Mouse (Mus musculus): ENCODE measurements at regions not wholly inside any gene's neighbourhood (a gene's known extent, or its start where the extent isn't known, plus 50 kb on each side); places are given as distances from the start of the nearest gene placed in this dataset.
"Not testable (repeated sequence)": the region's sequence is repeated elsewhere in the genome, so short reads cannot be mapped to it uniquely, and the experiment has no call there.

DNA sequence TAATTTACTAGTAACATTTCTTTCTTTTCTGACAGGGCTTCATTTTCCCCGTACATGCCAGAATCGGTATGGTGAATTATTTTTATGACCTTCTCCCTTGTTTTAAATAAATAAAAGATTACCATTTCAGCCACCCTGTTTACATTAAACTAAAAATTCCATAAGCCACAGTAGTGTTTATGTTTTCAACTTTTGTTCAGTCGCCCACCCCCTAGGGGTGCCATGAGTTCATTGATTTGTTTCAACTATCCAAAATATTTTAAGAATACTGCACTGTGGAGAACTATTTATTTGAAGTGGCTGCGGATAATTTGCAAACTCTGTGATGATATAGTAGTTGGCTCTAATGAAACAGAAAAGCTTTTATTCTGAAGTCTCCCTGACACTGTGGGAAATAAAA lies 132.9 kb downstream of the Tfec start:
- intact Hi-C loops (cut with DNase I), result no loop called here
- DNase-seq (ENCODE audit: low spot score in 2 of 2), result no peak

- intact Hi-C loops (cut with DNase I), result no loop called here
- DNase-seq (ENCODE audit: low spot score in 2 of 2), result no peak
Measured at GRCm38 (mm10) chr6:16764707-16765106, 133.5 kb downstream of the Tfec start.

DNA sequence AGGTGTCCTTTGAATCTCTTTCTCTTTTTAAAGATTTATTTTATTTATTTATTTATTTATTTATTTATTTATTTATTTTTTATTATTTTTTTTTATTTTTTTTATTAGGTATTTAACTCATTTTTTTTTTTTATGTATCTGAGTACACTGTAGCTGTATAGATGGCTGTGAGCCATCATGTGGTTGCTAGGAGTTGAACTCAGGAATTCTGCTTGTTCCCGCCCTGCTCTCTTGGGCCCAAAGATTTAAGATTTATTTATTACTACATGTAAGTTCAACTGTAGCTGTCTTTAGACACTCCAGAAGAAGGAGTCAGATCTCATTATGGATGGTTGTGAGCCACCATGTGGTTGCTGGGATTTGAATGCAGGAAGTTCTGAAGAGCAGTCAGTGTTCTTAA lies 143.2 kb downstream of the Tfec start:
- DNase-seq (ENCODE audit: low spot score in 2 of 2); intact Hi-C loops (cut with DNase I): not testable (repeated sequence)

DNA sequence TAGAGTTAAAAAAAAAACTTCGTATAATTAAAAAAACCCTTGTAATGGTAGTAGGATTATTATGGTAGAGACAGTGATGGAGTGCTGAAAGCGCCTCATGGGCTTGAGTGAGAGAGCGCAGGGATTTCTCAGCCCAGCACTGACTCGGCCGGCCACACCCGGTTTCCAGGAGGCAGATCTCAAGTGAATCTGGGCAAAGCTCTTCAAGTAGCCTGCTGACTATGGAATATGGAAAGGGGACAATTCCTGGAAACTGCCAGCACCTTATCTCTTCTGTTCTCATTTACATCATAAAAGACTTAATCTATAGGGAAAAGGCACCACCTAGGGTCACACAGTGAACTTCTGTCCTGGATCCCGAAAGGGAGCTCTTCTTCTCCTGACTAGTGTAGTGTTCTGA lies 165.1 kb downstream of the Tfec start:
- no peak for DNase-seq (ENCODE audit: low spot score in 2 of 2)
- intact Hi-C loops (cut with DNase I), result no loop called here

GRCm38 (mm10) chr6:16732095-16732494 lies 166.1 kb downstream of the Tfec start:
- DNase-seq (ENCODE audit: low spot score in 2 of 2), result no peak
- intact Hi-C loops (cut with DNase I), result no loop called here

DNA sequence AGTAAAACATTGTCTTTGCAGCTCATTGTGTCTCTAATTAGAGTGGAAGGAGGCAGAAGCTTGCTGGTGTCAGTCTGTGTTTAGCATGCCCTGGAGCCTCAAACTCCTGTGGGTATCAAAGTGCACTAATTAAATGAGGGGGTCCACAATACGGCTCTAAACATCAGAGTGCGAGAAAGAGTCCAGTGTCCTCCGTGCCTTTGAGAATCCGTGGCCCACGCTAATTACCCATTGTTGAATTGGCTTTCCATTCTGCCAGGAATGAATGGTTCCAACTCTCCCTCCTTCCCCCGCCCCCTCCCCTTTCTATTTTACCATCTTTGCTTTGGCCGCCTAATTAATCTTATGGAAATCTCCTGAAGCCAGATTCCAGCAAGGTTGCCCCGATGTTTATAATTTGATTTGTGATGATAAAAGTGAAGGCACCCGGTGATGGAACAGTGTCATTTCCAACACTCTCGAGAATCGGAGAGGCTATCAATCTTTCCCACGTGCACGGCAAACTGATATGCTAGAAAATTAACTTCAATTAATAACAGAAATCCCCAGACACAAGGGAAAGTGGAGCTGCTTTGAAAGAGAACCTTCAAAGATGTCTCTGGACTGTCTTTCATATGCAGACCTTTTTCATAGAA lies 170.9 kb downstream of the Tfec start:
- intact Hi-C loops (cut with DNase I), result no loop called here
- no peak for DNase-seq (ENCODE audit: low spot score in 2 of 2)

- intact Hi-C loops (cut with DNase I), result no loop called here
- no peak for DNase-seq (ENCODE audit: low spot score in 2 of 2)
Measured at GRCm38 (mm10) chr6:16725256-16725655, 173.0 kb downstream of the Tfec start.

GRCm38 (mm10) chr6:16704496-16704895 lies 193.7 kb downstream of the Tfec start:
- DNase-seq (ENCODE audit: low spot score in 2 of 2), result no peak
- intact Hi-C loops (cut with DNase I), result no loop called here

GRCm38 (mm10) chr6:16703412-16703746 lies 194.9 kb downstream of the Tfec start:
- no peak for DNase-seq (ENCODE audit: low spot score in 2 of 2)
- intact Hi-C loops (cut with DNase I), result no loop called here

DNA sequence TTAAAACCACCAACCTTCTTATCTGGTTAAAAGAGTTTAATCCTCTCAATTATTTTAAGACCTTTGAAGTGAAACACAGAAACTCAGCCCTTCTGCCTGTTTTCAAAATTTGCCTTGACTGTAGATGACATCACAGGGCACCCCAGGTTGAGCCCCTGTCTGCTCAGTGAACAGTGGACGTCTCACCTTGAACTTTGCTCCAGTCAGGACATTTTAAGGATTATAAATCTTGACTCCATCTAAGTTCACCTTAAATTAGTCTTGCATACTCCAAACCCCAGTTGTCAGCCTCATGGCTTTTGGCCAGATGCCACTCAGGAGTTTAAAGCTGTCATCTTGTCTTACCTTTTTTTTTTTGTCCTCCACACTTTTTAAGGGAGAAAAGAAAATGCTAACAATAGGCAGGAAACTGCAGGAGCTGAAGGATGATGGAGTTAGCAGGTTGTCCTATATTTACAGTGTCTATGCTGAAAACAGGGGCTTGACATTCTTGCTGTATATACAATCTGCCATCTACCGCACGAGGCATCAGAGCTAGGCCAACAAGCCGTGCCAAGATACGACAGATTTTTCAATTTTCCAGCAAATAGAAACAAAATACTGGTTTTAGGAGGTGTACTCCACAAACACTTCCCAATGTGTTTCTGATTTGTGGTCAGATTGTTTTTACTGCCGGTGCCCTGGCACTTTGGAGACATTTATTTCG lies 195.4 kb downstream of the Tfec start:
- DNase-seq (ENCODE audit: low spot score in 2 of 2), result no peak
- intact Hi-C loops (cut with DNase I), result no loop called here

GRCm38 (mm10) chr6:16697285-16697684 lies 201.0 kb downstream of the Tfec start:
- intact Hi-C loops (cut with DNase I), result no loop called here
- no peak for DNase-seq (ENCODE audit: low spot score in 2 of 2)

DNA sequence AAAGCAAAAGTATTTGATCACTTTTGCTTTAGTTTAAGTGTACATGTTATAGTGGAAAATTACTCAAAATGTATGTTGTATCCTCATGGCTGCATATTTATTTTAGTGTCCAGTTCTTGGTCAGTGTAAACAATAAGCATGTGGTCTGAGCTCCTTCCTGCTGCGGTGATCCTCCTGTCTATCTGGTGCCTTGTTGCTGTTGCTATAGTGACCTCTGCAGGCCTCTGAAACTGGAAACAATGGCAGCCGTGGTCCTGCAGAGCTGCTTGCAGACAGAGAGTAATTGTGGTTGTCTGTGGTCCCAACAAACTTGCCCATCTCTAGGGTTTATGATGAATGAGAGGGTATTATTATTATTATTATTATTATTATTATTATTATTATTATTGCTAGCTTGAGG lies 230.2 kb downstream of the Tfec start:
- intact Hi-C loops (cut with DNase I), result no loop called here
- DNase-seq (ENCODE audit: low spot score in 2 of 2), result no peak

DNA sequence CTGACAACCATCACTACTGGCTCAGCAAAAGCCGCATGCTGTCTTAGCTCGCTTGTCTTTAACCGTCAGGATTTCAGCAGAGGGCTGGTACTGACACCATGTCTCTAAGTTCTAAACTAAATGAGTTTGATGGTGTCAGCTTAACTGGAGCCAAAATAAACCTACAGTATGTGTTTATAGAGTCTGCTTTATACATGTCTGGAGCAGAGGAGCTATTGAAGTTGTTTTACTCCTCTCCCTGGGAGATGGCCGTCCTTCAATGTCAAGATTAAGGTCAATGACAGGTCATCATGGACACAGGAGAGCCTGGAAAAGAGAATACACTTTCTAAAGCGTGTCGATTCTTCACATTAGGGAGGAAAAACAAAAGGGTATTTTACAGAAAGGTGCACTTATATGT lies 231.0 kb downstream of the Tfec start:
- intact Hi-C loops (cut with DNase I), result no loop called here
- no peak for DNase-seq (ENCODE audit: low spot score in 2 of 2)

- DNase-seq (ENCODE audit: low spot score in 2 of 2), result no peak
- intact Hi-C loops (cut with DNase I), result no loop called here
Measured at GRCm38 (mm10) chr6:16646269-16646668, 252.0 kb downstream of the Tfec start.

GRCm38 (mm10) chr6:16643519-16643918 lies 254.7 kb downstream of the Tfec start:
- no peak for DNase-seq (ENCODE audit: low spot score in 2 of 2)

GRCm38 (mm10) chr6:16636736-16637304 lies 261.4 kb downstream of the Tfec start:
- intact Hi-C loops (cut with DNase I), result no loop called here

More at GRCm38 (mm10) chr6:16643519-16643918, 254.7 kb downstream of the Tfec start:
- intact Hi-C loops (cut with DNase I), result no loop called here

DNA sequence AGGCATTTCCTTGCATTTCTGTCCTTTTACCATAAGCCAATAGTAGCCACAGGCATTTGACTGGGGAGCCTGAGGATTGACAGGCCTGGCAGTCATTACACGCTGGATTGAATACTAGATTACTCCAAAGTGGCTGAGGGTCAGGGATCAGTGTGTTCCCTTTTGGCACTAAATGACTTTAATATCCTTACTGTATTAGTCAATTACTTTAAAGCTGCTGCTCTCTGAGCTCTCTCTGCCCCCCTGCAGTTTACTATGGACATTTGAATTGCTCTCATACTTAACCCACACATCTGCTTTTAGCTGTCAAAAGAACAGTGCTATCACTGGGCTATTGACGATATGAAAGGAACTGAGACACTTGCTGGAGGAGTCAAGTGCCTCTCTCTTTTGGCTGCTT lies 262.1 kb downstream of the Tfec start:
- no peak for DNase-seq (ENCODE audit: low spot score in 2 of 2)
- intact Hi-C loops (cut with DNase I), result no loop called here

More at GRCm38 (mm10) chr6:16636736-16637304, 261.4 kb downstream of the Tfec start:
- no peak for DNase-seq (ENCODE audit: low spot score in 2 of 2)

DNA sequence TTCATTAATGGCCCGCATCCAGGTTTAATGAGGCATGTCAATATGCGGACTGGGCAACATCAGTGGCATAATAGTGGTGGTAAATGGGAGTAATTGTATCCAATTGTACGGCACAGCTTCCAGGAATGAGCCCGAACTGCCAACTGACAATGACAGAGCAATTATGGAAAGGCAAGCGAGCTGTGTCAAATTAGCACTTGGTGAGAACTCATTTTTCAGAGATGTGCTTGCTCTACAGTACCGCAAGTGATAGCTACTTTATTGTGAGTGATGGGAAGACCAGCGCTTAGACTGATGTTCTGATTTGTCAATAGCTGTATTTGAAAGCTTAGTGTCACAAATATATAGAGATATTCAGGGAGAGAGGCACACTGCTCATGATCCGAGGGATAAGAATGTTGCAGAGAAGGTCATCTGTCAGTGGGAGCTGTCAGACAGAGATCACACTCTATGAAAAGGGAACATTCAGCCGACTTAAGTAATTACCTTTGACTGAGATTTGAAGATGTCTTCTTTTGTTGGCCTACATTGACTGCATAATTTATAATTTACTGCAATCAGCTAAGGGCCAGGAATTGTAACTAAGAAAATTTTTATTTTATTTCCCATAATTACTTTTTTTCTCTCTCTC lies 290.7 kb downstream of the Tfec start:
- intact Hi-C loops (cut with DNase I), result no loop called here
- no peak for DNase-seq (ENCODE audit: low spot score in 2 of 2)

GRCm38 (mm10) chr6:16606687-16607392 lies 291.4 kb downstream of the Tfec start:
- intact Hi-C loops (cut with DNase I), result no loop called here
- no peak for DNase-seq (ENCODE audit: low spot score in 2 of 2)

DNA sequence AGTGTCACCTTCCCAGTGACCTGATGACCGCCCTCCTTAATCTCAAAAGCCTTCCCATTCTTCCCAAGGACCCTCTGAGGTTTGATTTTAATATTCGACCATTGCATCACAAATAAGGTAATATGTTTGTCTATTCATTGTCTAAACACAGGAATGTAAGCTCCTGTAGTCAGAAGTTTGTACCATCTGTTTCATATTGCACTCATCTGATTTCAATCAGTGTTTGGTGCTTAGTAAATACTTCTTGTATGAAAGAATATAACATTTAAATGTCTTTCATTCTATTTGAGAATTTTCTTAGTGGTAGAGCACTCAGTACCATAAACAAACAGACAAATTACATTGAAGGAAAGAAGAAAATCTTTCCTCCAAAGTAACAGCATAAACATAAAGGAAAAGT lies 305.8 kb downstream of the Tfec start:
- intact Hi-C loops (cut with DNase I), result no loop called here
- no peak for DNase-seq (ENCODE audit: low spot score in 2 of 2)

All from left cerebral cortex, postnatal 36 days (tissue).